Mouse (Mus musculus): Measurements from ENCODE around the gene Sfxn2.

DNA sequence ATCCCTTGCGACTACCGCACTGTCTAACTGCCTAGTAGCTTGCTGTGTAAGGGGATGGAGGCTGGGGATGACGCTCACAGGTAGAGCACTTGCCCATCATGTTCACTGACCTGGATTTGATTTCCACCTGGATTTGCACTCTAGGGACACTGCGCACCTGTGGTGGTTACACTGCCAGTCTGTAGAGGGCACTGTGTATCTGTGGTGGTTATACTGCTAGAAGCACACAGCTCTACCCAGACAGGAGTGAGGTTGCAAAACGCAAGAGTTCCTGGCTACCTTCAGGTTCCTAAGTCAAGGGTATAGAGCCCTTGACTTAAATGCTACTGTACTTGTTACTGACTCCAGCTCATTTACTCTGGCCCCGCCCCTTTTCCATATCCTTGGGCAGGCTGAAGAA, 35.0 kb upstream of the Sfxn2 start:
- no peak for TF ChIP-seq GATA1 (IDR thresholded peaks at IDR 0.05; ENCODE audit: low read length)
- no peak for TF ChIP-seq TAL1 (IDR thresholded peaks at IDR 0.05; ENCODE audit: low read length)
